Mouse (Mus musculus): Measurements from ENCODE around the gene Zfp507. TPM values are rescaled to one million over a fixed set of nuclear protein-coding genes. Genes with fewer than 3 reads are reported as not detected.

Gene Zfp507
- polyA plus RNA-seq, 1 experiment from 2014 or later: 3.8 TPM

DNA sequence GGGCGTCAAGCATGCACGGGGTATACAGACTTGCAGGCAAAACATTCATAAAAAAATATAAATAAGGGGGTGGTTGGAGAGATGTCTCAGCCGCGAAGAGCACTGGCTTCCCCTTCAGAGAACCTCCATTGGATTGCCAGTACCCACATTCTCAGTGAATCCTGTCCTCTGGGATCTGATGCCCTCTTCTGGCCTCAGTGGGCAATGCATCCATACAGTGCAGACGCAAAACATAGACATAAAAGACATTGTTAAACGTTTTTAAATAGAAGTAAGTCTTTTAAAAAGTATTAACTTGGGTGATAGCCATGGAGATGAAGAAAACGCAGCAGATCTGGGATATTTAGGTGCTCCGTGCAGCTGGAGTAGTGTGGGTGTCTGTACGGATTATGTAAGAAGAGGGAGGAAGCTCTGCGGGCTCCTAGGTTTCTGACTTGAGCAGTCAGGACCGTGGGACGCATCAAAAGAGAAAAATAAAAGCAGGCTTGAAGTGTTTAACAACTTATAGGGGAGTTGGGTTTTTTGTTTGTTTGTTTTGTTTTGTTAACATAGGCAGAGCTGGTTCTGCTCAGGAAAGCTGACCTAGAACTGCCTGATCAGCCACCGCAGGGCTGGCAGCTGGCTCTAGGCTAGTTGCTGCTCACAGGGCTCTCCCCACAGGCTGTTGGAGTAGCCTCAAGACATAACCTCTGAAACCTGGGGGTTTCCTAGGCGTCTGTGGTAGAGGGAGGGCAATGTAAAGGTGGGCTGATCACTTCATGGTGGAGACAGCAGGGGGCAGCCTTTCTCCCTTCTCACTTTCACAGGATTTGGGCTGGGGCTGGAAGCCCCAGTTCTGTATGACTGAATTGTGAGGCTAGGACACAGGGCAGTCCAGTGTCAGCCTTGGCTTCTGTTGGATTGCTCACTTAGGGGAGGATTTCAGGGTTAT is 46.0 kb downstream of the Zfp507 start:
- no peak overlapping the region for H3K9ac ChIP-seq (replicated peaks)
- 48% methylated on average over 14 of the region's 14 CpGs for WGBS (ENCODE audit: insufficient replicate concordance)
- H3K4me1 ChIP-seq (ENCODE audit: insufficient read depth): peaks cover 17% of the 10 kb centered on the region
- H3K4me2 ChIP-seq (ENCODE audit: low read depth, low read length): peak overlapping the region; percentile 44; the same call in 1 of the 2 replicates
- TF ChIP-seq CTCF (IDR thresholded peaks at IDR 0.05; ENCODE audit: low read depth) (peak; percentile 58), EP300 (IDR thresholded peaks at IDR 0.05; ENCODE audit: low read depth) (no peak)
- H3K27ac ChIP-seq (ENCODE audit: low read depth): no peak overlapping the region
- H3K9me3 ChIP-seq (ENCODE audit: low read length): no peaks in the 10 kb centered on the region
- no peaks in the 10 kb centered on the region for H3K36me3 ChIP-seq (replicated peaks; ENCODE audit: insufficient read depth, low read length)
- H3K27me3 ChIP-seq (ENCODE audit: insufficient read depth, low read length): no peaks in the 10 kb centered on the region
- DNase-seq (peak; percentile 33), ATAC-seq (no peak)
- H3K4me3 ChIP-seq (ENCODE audit: low read depth, low read length): no peak overlapping the region

- DNase-seq: no peak
- Histone ChIP-seq H3K9me3 (ENCODE audit: low read length) (no peaks in the 10 kb centered on the region), H3K4me3 (ENCODE audit: low read depth, low read length) (peak overlapping the region; percentile 83), H3K4me1 (ENCODE audit: insufficient read depth) (peaks cover 17% of the 10 kb centered on the region), H3K27ac (ENCODE audit: low read depth) (peak overlapping the region; percentile 80), H3K9ac (replicated peaks) (peak overlapping the region; percentile 80), H3K27me3 (ENCODE audit: insufficient read depth, low read length) (no peaks in the 10 kb centered on the region), H3K36me3 (replicated peaks; ENCODE audit: insufficient read depth, low read length) (no peaks in the 10 kb centered on the region), H3K4me2 (ENCODE audit: low read depth, low read length) (peak overlapping the region; percentile 100)
- 69% methylated on average over 4 of the region's 4 CpGs for WGBS (ENCODE audit: insufficient replicate concordance)
- TF ChIP-seq EP300 (IDR thresholded peaks at IDR 0.05; ENCODE audit: low read depth) (no peak), CTCF (IDR thresholded peaks at IDR 0.05; ENCODE audit: low read depth) (no peak)
- no peak for ATAC-seq
These were observed 48.0 kb downstream of the Zfp507 start for GRCm38 (mm10) chr7:35754886-35755168.

DNA sequence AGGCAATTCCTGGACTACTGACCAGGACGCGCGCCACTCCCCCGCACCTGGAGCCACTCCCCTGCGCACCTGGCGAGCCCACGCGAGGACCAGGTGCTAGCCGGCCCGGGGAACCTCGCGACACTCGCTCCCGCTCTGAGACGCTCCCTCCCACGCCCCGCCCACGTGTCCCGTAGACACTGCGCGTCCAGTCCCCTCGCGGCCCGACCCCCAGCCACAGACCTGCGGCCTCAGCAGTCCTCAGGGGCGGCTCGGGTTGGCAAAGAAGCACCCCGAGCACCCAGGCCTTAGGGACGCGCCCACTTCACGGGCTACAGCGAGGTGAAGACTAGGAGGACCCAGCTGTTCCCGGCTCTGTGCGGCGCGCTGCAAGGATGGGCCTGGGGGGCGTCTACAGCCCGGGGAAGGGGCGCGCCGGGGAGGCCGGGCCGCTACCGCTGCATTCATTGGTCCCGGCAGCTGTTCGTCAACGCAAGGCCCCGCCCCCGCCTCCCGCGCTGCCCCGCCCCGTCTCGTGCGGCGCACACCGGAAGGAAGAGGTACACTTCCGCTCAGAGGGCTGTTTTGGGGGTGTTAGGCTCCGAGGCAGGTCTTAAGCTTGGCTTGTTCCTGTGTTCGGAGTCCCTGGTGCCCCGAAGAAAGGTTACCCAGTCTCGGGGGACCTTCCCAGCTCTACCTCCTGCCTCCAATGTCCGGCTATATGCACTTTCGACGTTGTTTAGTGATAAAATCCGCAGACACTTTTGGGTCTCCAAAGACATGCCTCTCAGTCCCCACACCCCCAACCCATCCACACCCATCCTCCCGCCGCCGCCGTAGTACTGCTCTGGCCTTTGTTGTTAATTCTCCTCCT is 48.5 kb downstream of the Zfp507 start, which contains the start of gene Dpy19l3:
TSS of gene Dpy19l3 (minus strand) at position 422 of the 853 bp plus-strand sequence.
- peak; percentile 92 for ATAC-seq
- no peaks in the 10 kb centered on the region for H3K27me3 ChIP-seq (ENCODE audit: insufficient read depth, low read length)
- under 1% methylated on average over 54 of the region's 70 CpGs for WGBS (ENCODE audit: insufficient replicate concordance)
- H3K27ac ChIP-seq (ENCODE audit: low read depth): peak within 1 kb of the TSS; percentile 80
- peaks cover under 1% of the 10 kb centered on the region; the same call in 1 of the 2 replicates for H3K36me3 ChIP-seq (replicated peaks; ENCODE audit: insufficient read depth, low read length)
- TF ChIP-seq CTCF (IDR thresholded peaks at IDR 0.05; ENCODE audit: low read depth): no peak
- TF ChIP-seq EP300 (IDR thresholded peaks at IDR 0.05; ENCODE audit: low read depth): no peak
- DNase-seq: peak; percentile 90
- peak within 1 kb of the TSS; percentile 100 for H3K4me2 ChIP-seq (ENCODE audit: low read depth, low read length)
- H3K9ac ChIP-seq (replicated peaks): peak within 1 kb of the TSS; percentile 80
- H3K9me3 ChIP-seq (ENCODE audit: low read length): no peaks in the 10 kb centered on the region
- H3K4me1 ChIP-seq (ENCODE audit: insufficient read depth): peaks cover 17% of the 10 kb centered on the region
- H3K4me3 ChIP-seq (ENCODE audit: low read depth, low read length): peak within 1 kb of the TSS; percentile 83

- TF ChIP-seq CTCF (IDR thresholded peaks at IDR 0.05; ENCODE audit: low read depth) (no peak), EP300 (IDR thresholded peaks at IDR 0.05; ENCODE audit: low read depth) (no peak)
- H3K27me3 ChIP-seq (ENCODE audit: insufficient read depth, low read length): no peaks in the 10 kb centered on the region
- H3K36me3 ChIP-seq (replicated peaks; ENCODE audit: insufficient read depth, low read length): peaks cover 2% of the 10 kb centered on the region
- peak overlapping the region; percentile 100 for H3K4me2 ChIP-seq (ENCODE audit: low read depth, low read length)
- no peaks in the 10 kb centered on the region for H3K9me3 ChIP-seq (ENCODE audit: low read length)
- ATAC-seq: peak; percentile 34
- H3K9ac ChIP-seq (replicated peaks): peak overlapping the region; percentile 80
- 6% methylated on average over 15 of the region's 15 CpGs for WGBS (ENCODE audit: insufficient replicate concordance)
- H3K4me1 ChIP-seq (ENCODE audit: insufficient read depth): peaks cover 17% of the 10 kb centered on the region
- no peak for DNase-seq
- peak overlapping the region; percentile 74 for H3K27ac ChIP-seq (ENCODE audit: low read depth)
- peak overlapping the region; percentile 83 for H3K4me3 ChIP-seq (ENCODE audit: low read depth, low read length)
These were observed 49.3 kb downstream of the Zfp507 start for GRCm38 (mm10) chr7:35753319-35754032.

GRCm38 (mm10) chr7:35750873-35751272 is 51.9 kb downstream of the Zfp507 start:
- DNase-seq: no peak
- H3K9ac ChIP-seq (replicated peaks): no peak overlapping the region
- H3K4me1 ChIP-seq (ENCODE audit: insufficient read depth): peaks cover 17% of the 10 kb centered on the region
- no peak overlapping the region; the same call in 1 of the 2 replicates for H3K27ac ChIP-seq (ENCODE audit: low read depth)
- TF ChIP-seq EP300 (IDR thresholded peaks at IDR 0.05; ENCODE audit: low read depth) (no peak), CTCF (IDR thresholded peaks at IDR 0.05; ENCODE audit: low read depth) (no peak)
- no peaks in the 10 kb centered on the region for H3K9me3 ChIP-seq (ENCODE audit: low read length)
- H3K4me3 ChIP-seq (ENCODE audit: low read depth, low read length): no peak overlapping the region
- peaks cover 7% of the 10 kb centered on the region for H3K36me3 ChIP-seq (replicated peaks; ENCODE audit: insufficient read depth, low read length)
- H3K27me3 ChIP-seq (ENCODE audit: insufficient read depth, low read length): no peaks in the 10 kb centered on the region
- no peak for ATAC-seq
- 57% methylated on average over 9 of the region's 9 CpGs for WGBS (ENCODE audit: insufficient replicate concordance)
- no peak overlapping the region for H3K4me2 ChIP-seq (ENCODE audit: low read depth, low read length)

Measured in liver, postnatal 0 days (tissue).